Mouse (Mus musculus) neural tube, embryonic 13.5 days (tissue): ENCODE data around the gene Dguok. TPM values are rescaled to one million over a fixed set of nuclear protein-coding genes. Genes with fewer than 3 reads are reported as not detected.

Source experiments
- ATAC-seq: fragments of 200-750 bp; cut with Nextera tagmentation; 2 replicates; pipeline ENCODE4 v1.8.0; 2017; ENCODE audit warnings: low read depth, mild to moderate bottlenecking, moderate TSS enrichment, moderate library complexity
- H3K27ac ChIP-seq: fragments of 300-500 bp; sonication (generic); replicated peaks from 2 replicates; pipeline ENCODE4 v1.5.1; 2015; ENCODE audit warnings: moderate library complexity, mild to moderate bottlenecking, inconsistent platforms
- H3K27me3 ChIP-seq: fragments of 300-500 bp; sonication (generic); 2 replicates; pipeline ENCODE4 v1.6.1; 2015; ENCODE audit warnings: mild to moderate bottlenecking, inconsistent platforms
- H3K36me3 ChIP-seq: fragments of 300-500 bp; sonication (generic); 2 replicates; pipeline ENCODE4 v1.6.1; 2015; ENCODE audit warnings: mild to moderate bottlenecking, inconsistent platforms
- H3K4me1 ChIP-seq: fragments of 300-500 bp; sonication (generic); replicated peaks from 2 replicates; pipeline ENCODE4 v1.6.1; 2015; ENCODE audit warnings: inconsistent platforms
- H3K4me2 ChIP-seq: fragments of 300-500 bp; sonication (generic); 2 replicates; pipeline ENCODE4 v1.6.1; 2015; ENCODE audit warnings: inconsistent platforms, mild to moderate bottlenecking, moderate library complexity
- H3K4me3 ChIP-seq: fragments of 300-500 bp; sonication (generic); 2 replicates; pipeline ENCODE4 v1.5.1; 2015; ENCODE audit warnings: mild to moderate bottlenecking, inconsistent platforms
- H3K9ac ChIP-seq: fragments of 300-500 bp; sonication (generic); 2 replicates; pipeline ENCODE4 v1.6.1; 2015; ENCODE audit warnings: moderate library complexity, mild to moderate bottlenecking, inconsistent platforms
- H3K9me3 ChIP-seq: fragments of 300-500 bp; sonication (generic); 2 replicates; pipeline ENCODE4 v1.6.1; 2016; ENCODE audit warnings: inconsistent platforms
- WGBS: fragments of 180-500 bp; shearing (Covaris S2); methylation state at CpG from one replicate; pipeline ENCODE4 v1.1.7; 2015; 5-methylcytosine and 5-hydroxymethylcytosine counted together
- polyA plus RNA-seq: library from polyadenylated mRNA; unstranded; fragments of >200 nt; fragmentation: Nextera tagmentation; extraction: Ambion mirVana; gene quantifications from 2 replicates; pipeline ENCODE4 v1.2.1, GENCODE M21; 2015

Gene Dguok
- polyA plus RNA-seq, 1 experiment from 2014 or later = 70.8 TPM

DNA sequence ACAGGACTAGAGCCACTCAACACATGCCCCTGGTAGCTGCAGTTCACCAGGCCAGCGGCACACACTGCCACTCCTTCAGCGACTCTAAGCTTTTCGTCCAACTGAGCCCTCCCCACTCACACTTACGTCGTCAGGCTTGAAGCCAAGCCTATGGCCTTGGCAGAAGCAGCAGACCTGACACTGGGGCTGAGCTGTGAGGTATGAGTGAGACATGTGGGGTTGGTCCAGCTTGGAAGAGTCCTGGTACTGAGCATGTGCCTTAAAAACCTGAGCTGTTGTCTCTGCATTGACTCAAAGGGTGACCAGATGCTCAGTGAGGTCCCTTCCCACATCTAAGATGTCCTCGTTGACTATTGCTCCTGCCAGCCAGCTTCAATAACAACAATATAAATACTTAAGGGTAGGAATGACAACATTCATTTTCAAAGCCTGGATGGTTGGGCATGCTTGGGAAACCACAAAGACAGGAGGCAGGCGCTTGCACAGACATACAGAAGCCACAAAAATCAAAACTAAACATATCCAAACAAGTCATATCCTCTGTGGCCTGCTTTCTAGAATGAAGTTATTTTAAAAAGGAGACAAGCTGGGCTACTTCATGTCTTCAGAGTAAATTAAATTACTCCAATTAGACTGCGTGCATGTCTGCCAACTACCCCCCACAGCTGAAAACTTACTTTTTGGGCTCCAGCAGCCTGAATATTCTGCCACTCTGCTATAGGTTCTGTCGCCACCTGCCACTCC is 10.6 kb downstream of the Dguok start:
- Histone ChIP-seq H3K27ac (no peak overlapping the region), H3K4me2 (no peak overlapping the region), H3K9me3 (no peaks in the 10 kb centered on the region), H3K4me1 (no peaks in the 10 kb centered on the region), H3K4me3 (no peak overlapping the region), H3K27me3 (no peaks in the 10 kb centered on the region), H3K36me3 (peaks cover 54% of the 10 kb centered on the region), H3K9ac (no peak overlapping the region)
- 92% methylated on average over 9 of the region's 9 CpGs for WGBS
- ATAC-seq = no peak

DNA sequence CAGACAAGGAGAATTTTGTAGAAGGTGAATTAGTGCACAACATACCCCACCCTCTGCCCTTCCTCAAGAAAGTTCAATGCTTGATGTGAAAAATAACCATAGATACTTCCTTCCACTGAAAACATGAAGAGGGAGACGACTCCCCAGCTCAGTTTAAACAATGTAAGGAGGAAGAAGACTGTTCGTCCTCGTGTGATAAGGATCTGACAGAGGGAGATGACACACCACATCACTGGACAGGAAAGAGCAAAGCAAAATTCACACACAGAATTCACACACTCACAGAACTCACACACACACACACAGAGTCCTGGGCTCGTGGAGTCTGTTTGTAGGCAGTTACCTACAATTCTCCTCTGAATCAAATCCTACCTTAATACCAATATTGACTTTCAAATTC is 16.1 kb downstream of the Dguok start:
- Histone ChIP-seq H3K4me3 (no peak overlapping the region), H3K36me3 (peaks cover 80% of the 10 kb centered on the region), H3K9ac (no peak overlapping the region), H3K27me3 (no peaks in the 10 kb centered on the region), H3K4me2 (no peak overlapping the region), H3K9me3 (no peaks in the 10 kb centered on the region), H3K4me1 (no peaks in the 10 kb centered on the region), H3K27ac (no peak overlapping the region)
- ATAC-seq = no peak
- WGBS = 88% methylated on average over 4 of the region's 4 CpGs

DNA sequence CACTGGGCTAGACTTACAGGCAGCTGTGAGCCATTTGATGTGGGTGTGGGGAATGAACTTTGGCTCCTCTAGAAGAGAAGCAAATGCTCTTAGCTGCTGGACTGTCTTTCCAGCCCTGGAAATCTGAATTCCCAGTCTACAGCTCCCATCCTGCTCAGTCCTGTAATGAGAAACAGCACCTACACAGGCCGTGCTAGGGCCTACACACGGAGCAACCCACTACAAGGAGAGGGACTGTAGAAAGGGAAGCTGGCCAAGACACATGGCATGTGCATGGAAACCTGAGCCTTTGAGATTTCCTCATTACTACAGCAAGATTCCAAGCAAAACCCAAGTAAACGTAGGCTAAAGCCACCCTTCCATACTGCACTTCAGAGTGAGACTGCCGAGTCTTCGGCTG is 18.6 kb downstream of the Dguok start:
- no peak overlapping the region for H3K9ac ChIP-seq
- H3K4me2 ChIP-seq = no peak overlapping the region
- no peaks in the 10 kb centered on the region for H3K4me1 ChIP-seq
- no peak overlapping the region for H3K4me3 ChIP-seq
- H3K36me3 ChIP-seq = peaks cover 84% of the 10 kb centered on the region
- no peaks in the 10 kb centered on the region for H3K27me3 ChIP-seq
- 91% methylated on average over 5 of the region's 5 CpGs for WGBS
- H3K9me3 ChIP-seq = no peaks in the 10 kb centered on the region
- ATAC-seq = no peak
- H3K27ac ChIP-seq = no peak overlapping the region

DNA sequence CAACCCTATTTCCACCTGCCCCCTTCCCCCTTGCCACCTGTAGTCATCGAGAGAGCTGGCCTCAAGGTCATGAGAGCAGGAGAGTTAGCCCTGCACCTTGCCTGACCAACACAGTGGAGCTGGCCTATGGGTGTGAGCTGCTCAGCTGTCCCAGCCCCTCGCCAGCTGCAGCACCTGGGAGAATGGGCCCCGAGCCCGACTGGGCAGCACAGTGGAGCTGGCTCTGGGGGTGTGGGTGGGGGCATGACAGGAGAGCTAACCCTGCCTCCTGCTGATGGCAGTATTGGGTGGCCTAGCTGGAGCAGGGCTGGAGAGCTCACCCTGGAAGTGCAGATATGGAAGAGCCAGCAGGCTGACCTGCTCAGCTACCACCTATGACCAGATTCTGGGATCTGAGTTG is 19.5 kb downstream of the Dguok start:
- H3K27ac ChIP-seq = no peak overlapping the region
- H3K4me1 ChIP-seq = no peaks in the 10 kb centered on the region
- peaks cover 90% of the 10 kb centered on the region for H3K36me3 ChIP-seq
- no peak overlapping the region for H3K4me3 ChIP-seq
- 92% methylated on average over 4 of the region's 4 CpGs for WGBS
- H3K27me3 ChIP-seq = no peaks in the 10 kb centered on the region
- H3K4me2 ChIP-seq = no peak overlapping the region
- H3K9ac ChIP-seq = no peak overlapping the region
- no peaks in the 10 kb centered on the region for H3K9me3 ChIP-seq
- no peak for ATAC-seq

DNA sequence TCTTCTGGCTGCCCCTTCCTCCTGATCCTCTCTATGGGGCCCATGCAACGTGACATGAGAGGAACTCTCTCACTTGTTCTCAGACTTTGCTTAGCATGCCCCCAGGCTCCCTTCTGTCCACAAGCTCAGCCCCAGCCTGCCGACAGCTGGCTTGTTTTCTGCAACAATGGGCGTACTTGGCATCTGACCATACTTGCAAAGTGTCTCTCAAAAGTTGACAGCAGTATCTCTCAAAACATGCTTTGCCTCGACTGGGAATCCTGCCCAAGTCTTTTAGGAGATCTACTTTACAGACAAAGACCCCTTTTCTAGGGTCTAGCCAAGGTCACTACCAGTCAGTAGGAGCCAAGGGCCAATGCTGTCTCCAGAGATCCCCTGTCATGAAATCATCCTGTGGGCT is 20.9 kb downstream of the Dguok start:
- 63% methylated on average over 4 of the region's 4 CpGs for WGBS
- H3K9me3 ChIP-seq = no peaks in the 10 kb centered on the region
- H3K36me3 ChIP-seq = peaks cover 96% of the 10 kb centered on the region
- no peak overlapping the region for H3K27ac ChIP-seq
- no peak for ATAC-seq
- H3K4me3 ChIP-seq = no peak overlapping the region
- no peak overlapping the region for H3K4me2 ChIP-seq
- H3K4me1 ChIP-seq = no peaks in the 10 kb centered on the region
- H3K27me3 ChIP-seq = no peaks in the 10 kb centered on the region
- H3K9ac ChIP-seq = no peak overlapping the region

DNA sequence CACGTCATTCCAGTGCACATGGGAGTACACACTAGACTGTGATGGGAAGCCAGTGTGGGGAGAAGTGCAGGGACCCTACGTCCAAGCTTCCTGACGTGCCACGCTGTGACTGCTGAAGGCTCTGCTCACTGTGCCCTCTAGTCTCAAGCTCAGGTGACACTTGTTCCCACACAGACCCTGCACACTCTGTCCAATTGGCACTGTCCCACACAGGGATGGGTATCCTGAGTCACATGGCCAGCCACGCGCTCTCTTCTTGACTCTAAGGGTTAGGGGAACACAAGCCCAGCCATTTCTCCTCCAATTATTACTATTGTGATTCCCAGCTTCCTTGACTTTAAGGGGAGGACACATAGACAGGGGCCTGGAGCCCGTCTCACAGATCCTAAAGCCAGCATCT is 23.0 kb downstream of the Dguok start:
- H3K36me3 ChIP-seq = peaks cover 97% of the 10 kb centered on the region
- no peak for ATAC-seq
- no peaks in the 10 kb centered on the region for H3K27me3 ChIP-seq
- H3K9ac ChIP-seq = no peak overlapping the region
- no peaks in the 10 kb centered on the region for H3K4me1 ChIP-seq
- no peak overlapping the region for H3K4me3 ChIP-seq
- H3K27ac ChIP-seq = no peak overlapping the region
- H3K9me3 ChIP-seq = no peaks in the 10 kb centered on the region
- H3K4me2 ChIP-seq = no peak overlapping the region
- WGBS = 97% methylated on average over 7 of the region's 7 CpGs

DNA sequence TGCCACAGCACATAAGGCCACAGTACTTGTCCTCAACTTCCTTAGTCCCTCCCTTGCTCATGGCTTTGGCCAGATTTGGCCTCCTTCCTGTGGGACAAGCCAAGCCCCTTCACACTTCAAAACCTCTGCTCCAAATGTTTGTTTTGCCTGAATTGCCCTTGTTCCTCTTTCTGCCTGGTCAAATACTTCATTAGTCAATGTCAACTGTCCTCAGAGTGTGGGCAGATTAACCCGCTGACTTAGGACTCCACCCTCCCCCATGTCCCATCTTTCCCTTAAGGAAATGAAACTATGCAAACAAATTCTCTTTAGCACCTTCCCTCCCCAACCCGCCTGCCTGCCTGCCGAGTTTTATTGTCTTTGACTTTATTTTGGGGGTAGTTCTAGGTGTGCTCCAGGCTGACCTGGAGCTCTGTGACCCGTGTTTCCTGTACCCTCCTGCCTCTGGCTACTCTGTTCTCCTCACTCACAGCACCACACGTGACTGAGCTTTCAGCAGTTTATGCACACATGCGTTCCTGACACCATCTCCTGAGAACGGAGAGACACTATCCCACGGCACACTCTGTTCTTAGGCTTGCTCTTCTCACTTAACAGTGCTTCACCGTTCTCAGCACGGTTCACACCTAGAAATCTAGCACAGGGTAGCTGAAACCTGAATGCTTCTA is 24.2 kb downstream of the Dguok start:
- ATAC-seq = no peak
- Histone ChIP-seq H3K9me3 (no peaks in the 10 kb centered on the region), H3K9ac (no peak overlapping the region), H3K36me3 (peaks cover 88% of the 10 kb centered on the region), H3K4me1 (no peaks in the 10 kb centered on the region), H3K4me2 (no peak overlapping the region), H3K27me3 (no peaks in the 10 kb centered on the region), H3K4me3 (no peak overlapping the region), H3K27ac (no peak overlapping the region)
- WGBS = 75% methylated on average over 10 of the region's 10 CpGs

DNA sequence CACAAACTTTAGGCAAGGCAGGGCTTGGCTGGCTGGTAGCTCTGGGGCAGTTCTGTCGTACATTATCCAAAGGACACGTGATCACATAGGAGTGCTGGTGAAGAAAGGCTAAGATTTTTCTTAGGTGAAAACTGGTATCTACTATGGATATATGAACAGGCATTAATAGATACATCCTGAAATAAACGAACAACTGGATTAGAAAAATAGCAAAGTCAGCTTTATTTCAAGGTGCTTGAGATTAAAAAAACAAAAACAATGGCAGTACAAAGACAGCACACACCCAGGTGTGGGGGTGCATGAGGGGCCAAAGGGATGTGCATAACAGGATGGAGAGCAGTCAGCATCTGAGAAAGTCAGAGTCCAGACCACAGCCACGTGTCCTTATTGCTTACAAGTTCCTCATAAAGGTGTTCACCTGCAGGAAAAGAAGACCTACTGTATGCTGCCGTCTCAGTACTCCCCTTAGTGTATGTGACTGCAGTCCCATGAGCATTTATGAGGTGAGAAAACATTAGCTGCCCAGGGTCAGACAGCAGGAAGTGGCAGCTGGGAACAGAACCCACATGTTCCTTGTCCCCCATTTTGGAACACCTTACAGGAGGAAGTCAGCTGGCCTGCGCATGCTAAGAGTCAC is 26.6 kb downstream of the Dguok start:
- no peak for ATAC-seq
- no peak overlapping the region for H3K27ac ChIP-seq
- H3K9me3 ChIP-seq = no peaks in the 10 kb centered on the region
- WGBS = 92% methylated on average over 6 of the region's 6 CpGs
- no peak overlapping the region for H3K4me2 ChIP-seq
- no peak overlapping the region for H3K9ac ChIP-seq
- H3K36me3 ChIP-seq = peaks cover 69% of the 10 kb centered on the region
- H3K27me3 ChIP-seq = no peaks in the 10 kb centered on the region
- H3K4me3 ChIP-seq = no peak overlapping the region
- H3K4me1 ChIP-seq = no peaks in the 10 kb centered on the region

DNA sequence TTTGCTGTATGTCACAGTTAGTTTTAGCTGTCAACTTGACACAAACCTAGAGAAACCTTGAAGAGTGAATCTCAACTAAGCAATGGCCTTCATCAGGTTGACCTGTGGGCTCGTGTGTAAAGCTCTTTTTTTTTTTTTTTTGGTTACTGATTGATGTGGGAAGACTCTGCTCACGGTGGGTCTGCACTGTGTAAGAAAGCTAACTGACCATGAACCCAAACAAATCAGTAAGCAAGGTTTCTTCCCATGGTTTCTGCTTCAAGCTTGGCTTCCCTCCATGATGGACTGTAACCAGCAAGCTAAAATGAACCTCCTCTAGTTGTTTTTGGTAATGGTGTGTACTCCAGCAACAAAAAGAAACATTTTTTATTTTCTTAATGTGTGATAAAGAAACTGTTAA is 27.6 kb downstream of the Dguok start:
- Histone ChIP-seq H3K9me3 (no peaks in the 10 kb centered on the region), H3K4me2 (no peak overlapping the region), H3K9ac (no peak overlapping the region), H3K36me3 (peaks cover 60% of the 10 kb centered on the region), H3K4me3 (no peak overlapping the region), H3K27ac (no peak overlapping the region), H3K27me3 (no peaks in the 10 kb centered on the region), H3K4me1 (no peaks in the 10 kb centered on the region)
- no peak for ATAC-seq
- 82% methylated on average over 2 of the region's 2 CpGs for WGBS

DNA sequence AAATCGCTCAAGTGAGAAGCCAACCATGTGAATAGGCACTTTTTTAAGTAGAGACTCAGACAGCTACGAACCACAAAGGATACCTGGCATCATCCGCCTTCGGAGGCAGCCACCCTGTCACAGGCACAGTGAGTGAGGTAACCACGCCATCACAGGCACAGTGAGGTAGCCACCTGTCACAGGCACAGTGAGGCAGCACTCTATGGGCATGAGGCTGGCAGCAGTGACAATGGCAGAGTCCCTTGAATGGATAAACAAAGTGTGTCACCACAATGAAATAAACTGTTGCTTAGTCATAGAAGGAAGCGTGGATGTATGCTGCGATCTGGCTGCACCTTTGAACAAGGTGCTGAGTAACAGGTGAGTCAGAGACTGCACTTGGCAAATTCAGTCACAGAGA is 28.1 kb downstream of the Dguok start:
- Histone ChIP-seq H3K4me3 (no peak overlapping the region), H3K4me1 (no peaks in the 10 kb centered on the region), H3K4me2 (no peak overlapping the region), H3K9me3 (no peaks in the 10 kb centered on the region), H3K27ac (no peak overlapping the region), H3K27me3 (no peaks in the 10 kb centered on the region), H3K9ac (no peak overlapping the region), H3K36me3 (peaks cover 54% of the 10 kb centered on the region)
- WGBS = 94% methylated on average over 7 of the region's 7 CpGs
- no peak for ATAC-seq

DNA sequence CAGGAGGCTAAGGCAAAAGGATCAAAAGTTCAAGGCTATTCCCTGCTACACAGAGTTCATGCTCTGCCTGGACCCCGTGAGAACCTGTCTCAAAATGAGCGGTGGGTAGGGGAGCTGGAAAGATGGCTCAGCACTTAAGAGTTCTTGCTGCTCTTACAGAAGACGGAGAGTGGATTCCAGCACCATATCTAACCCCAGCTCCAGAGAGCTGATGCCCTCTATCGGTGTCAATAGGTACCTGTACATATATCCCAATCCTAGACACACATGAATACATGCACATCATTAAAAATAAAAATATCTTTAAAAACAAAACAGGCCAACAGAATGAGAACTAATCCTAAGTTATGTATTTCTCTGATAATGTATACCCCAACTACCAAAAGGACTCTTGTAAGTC is 28.6 kb downstream of the Dguok start:
- no peaks in the 10 kb centered on the region for H3K4me1 ChIP-seq
- no peak overlapping the region for H3K9ac ChIP-seq
- no peak overlapping the region for H3K27ac ChIP-seq
- H3K27me3 ChIP-seq = no peaks in the 10 kb centered on the region
- no peak for ATAC-seq
- 74% methylated on average over 4 of the region's 4 CpGs for WGBS
- H3K36me3 ChIP-seq = peaks cover 52% of the 10 kb centered on the region
- no peak overlapping the region for H3K4me2 ChIP-seq
- no peak overlapping the region for H3K4me3 ChIP-seq
- no peaks in the 10 kb centered on the region for H3K9me3 ChIP-seq

DNA sequence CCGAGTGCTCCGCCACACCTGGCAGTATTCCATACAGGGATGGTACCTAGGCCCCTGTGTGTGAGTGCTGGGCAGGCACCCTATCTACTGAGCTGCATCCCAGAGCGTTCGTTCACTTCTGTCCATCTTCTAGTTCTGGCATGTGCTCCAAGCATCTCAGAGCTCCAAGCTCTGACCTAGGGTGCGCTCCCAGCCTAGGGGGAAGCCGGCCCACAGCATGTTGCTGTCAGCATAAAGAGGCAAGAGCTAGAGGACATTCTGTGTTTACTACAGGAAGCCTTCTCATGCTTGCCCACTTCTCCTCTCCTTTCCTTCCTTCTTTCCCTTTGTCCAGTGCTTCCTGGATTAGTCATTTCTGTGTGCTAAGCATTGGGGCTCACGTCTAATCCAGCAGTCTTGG is 31.3 kb downstream of the Dguok start:
- H3K36me3 ChIP-seq = peaks cover 25% of the 10 kb centered on the region
- H3K9me3 ChIP-seq = no peaks in the 10 kb centered on the region
- H3K27ac ChIP-seq = no peak overlapping the region
- WGBS = 80% methylated on average over 7 of the region's 7 CpGs
- H3K4me2 ChIP-seq = no peak overlapping the region
- ATAC-seq = no peak
- no peak overlapping the region for H3K9ac ChIP-seq
- H3K4me1 ChIP-seq = no peaks in the 10 kb centered on the region
- H3K4me3 ChIP-seq = no peak overlapping the region
- H3K27me3 ChIP-seq = no peaks in the 10 kb centered on the region
